Mouse (Mus musculus) CH12.LX (cell line): Measurements from ENCODE around the gene Pigyl. TPM values are rescaled to one million over a fixed set of nuclear protein-coding genes. Genes with fewer than 3 reads are reported as not detected.
A peak's percentile ranks its signal among the peaks of the same experiment; 100 is the strongest.

Source experiments
- DNase-seq: peaks from one replicate; pipeline ENCODE4 v3.0.0-alpha.2; 2013; ENCODE audit errors: extremely low read depth
- H3K27ac ChIP-seq: 2 replicates; pipeline ENCODE4 v1.5.1; 2012; ENCODE audit warnings: low read depth, mild to moderate bottlenecking, control low read depth, moderate library complexity; ENCODE audit not compliant: insufficient read depth
- H3K27me3 ChIP-seq: replicated peaks from 2 replicates; pipeline ENCODE3; 2012; ENCODE audit warnings: inconsistent platforms
- H3K36me3 ChIP-seq, 2 experiments: replicated peaks in 1 of 2; 2 replicates each; pipeline versions ENCODE3 to v1.6.1; 2012; ENCODE audit warnings: inconsistent platforms in 1 of 2, low read length in 1 of 2, mild to moderate bottlenecking in 1 of 2, mixed read lengths in 1 of 2, moderate library complexity in 1 of 2; ENCODE audit not compliant: control insufficient read depth in 1 of 2, insufficient read depth in 1 of 2
- H3K4me1 ChIP-seq, 2 experiments: 2 replicates each; pipeline ENCODE4 v1.6.1; 2012; ENCODE audit warnings: inconsistent platforms in 1 of 2, moderate library complexity in 1 of 2; ENCODE audit not compliant: insufficient read depth in 2 of 2, control insufficient read depth in 1 of 2
- H3K4me2 ChIP-seq: 2 replicates; pipeline ENCODE4 v1.6.1; 2012; ENCODE audit warnings: low read depth, mild to moderate bottlenecking, control low read depth; ENCODE audit not compliant: poor library complexity, insufficient read depth, severe bottlenecking
- H3K4me3 ChIP-seq, 3 experiments: fragments of 150-350 bp in 1 of 3; sonication (generic) in 1 of 3; replicated peaks in 1 of 3; 2 replicates each; pipeline versions ENCODE3 to v1.5.1; 2011 to 2012; ENCODE audit warnings: low read depth in 2 of 3, low read length in 2 of 3, mild to moderate bottlenecking in 2 of 3, moderate library complexity in 2 of 3, control low read depth in 1 of 3, improper control_type of control experiment in 1 of 3, inconsistent platforms in 1 of 3, mixed read lengths in 1 of 3; ENCODE audit not compliant: poor library complexity in 1 of 3
- H3K79me2 ChIP-seq: replicated peaks from 2 replicates; pipeline ENCODE4 v1.6.1; 2012; ENCODE audit warnings: mild to moderate bottlenecking, moderate library complexity; ENCODE audit not compliant: control insufficient read depth, poor library complexity, insufficient read depth, severe bottlenecking; ENCODE audit errors: extremely low read depth
- H3K9ac ChIP-seq: 2 replicates; pipeline ENCODE4 v1.6.1; 2012; ENCODE audit warnings: low read depth, mild to moderate bottlenecking, control low read depth, moderate library complexity; ENCODE audit not compliant: insufficient read depth
- H3K9me3 ChIP-seq: replicated peaks from 2 replicates; pipeline ENCODE3; 2012; ENCODE audit warnings: low read length, inconsistent platforms, mixed read lengths
- BHLHE40 ChIP-seq: IDR thresholded peaks from 2 replicates; pipeline ENCODE4 v1.6.1; 2011; ENCODE audit warnings: mild to moderate bottlenecking, low read depth, low read length, improper control_type of control experiment
- CHD1 ChIP-seq: IDR thresholded peaks from 2 replicates; pipeline ENCODE4 v1.6.1; 2012; ENCODE audit warnings: low read depth, low read length, improper control_type of control experiment, inconsistent platforms
- CHD2 ChIP-seq: IDR thresholded peaks from 2 replicates; pipeline ENCODE4 v1.6.1; 2011; ENCODE audit warnings: low read length, improper control_type of control experiment
- CTCF ChIP-seq, 2 experiments: IDR thresholded peaks in 1 of 2; conservative IDR thresholded peaks in 1 of 2; 2 replicates each; pipeline ENCODE4 v1.5.1; 2011 to 2012; ENCODE audit warnings: low read depth in 2 of 2, low read length in 2 of 2, improper control_type of control experiment in 1 of 2, inconsistent platforms in 1 of 2, mild to moderate bottlenecking in 1 of 2, moderate library complexity in 1 of 2
- E2F4 ChIP-seq: IDR thresholded peaks from 2 replicates; pipeline ENCODE4 v1.6.1; 2011; ENCODE audit warnings: low read depth, low read length, improper control_type of control experiment; ENCODE audit not compliant: insufficient replicate concordance
- ELF1 ChIP-seq: IDR thresholded peaks from 2 replicates; pipeline ENCODE4 v1.6.1; 2014; ENCODE audit warnings: low read depth, mild to moderate bottlenecking, inconsistent platforms, low read length, improper control_type of control experiment
- EP300 ChIP-seq: IDR thresholded peaks from 2 replicates; pipeline ENCODE4 v1.6.1; 2011; ENCODE audit warnings: low read length, improper control_type of control experiment
- ETS1 ChIP-seq: conservative IDR thresholded peaks from 2 replicates; pipeline ENCODE4 v1.6.1; 2012; ENCODE audit warnings: low read depth, mild to moderate bottlenecking, inconsistent platforms, low read length, improper control_type of control experiment, moderate library complexity
- GABPA ChIP-seq: IDR thresholded peaks from 2 replicates; pipeline ENCODE4 v1.6.1; 2012; ENCODE audit warnings: low read depth, low read length, improper control_type of control experiment, inconsistent platforms; ENCODE audit not compliant: insufficient replicate concordance
- HCFC1 ChIP-seq: IDR thresholded peaks from 2 replicates; pipeline ENCODE4 v1.6.1; 2012; ENCODE audit warnings: low read depth, mild to moderate bottlenecking, inconsistent platforms, low read length, improper control_type of control experiment
- IRF4 ChIP-seq: IDR thresholded peaks from 2 replicates; pipeline ENCODE4 v1.6.1; 2014; ENCODE audit warnings: low read depth, mild to moderate bottlenecking, inconsistent platforms, low read length, improper control_type of control experiment
- JUN ChIP-seq: IDR thresholded peaks from 2 replicates; pipeline ENCODE4 v1.6.1; 2011; ENCODE audit warnings: low read depth, mild to moderate bottlenecking, low read length, improper control_type of control experiment, moderate library complexity; ENCODE audit not compliant: insufficient read depth
- JUND ChIP-seq: conservative IDR thresholded peaks from 2 replicates; pipeline ENCODE4 v1.6.1; 2011; ENCODE audit warnings: low read depth, low read length, improper control_type of control experiment
- KAT2A ChIP-seq: IDR thresholded peaks from 2 replicates; pipeline ENCODE4 v1.6.1; 2012; ENCODE audit warnings: low read length, improper control_type of control experiment, inconsistent platforms; ENCODE audit not compliant: insufficient replicate concordance
- MAFK ChIP-seq: IDR thresholded peaks from 2 replicates; pipeline ENCODE4 v1.6.1; 2011; ENCODE audit warnings: low read length, improper control_type of control experiment; ENCODE audit not compliant: insufficient replicate concordance
- MAX ChIP-seq: IDR thresholded peaks from 2 replicates; pipeline ENCODE4 v1.6.1; 2011; ENCODE audit warnings: low read length, improper control_type of control experiment
- MAZ ChIP-seq: IDR thresholded peaks from 2 replicates; pipeline ENCODE4 v1.6.1; 2012; ENCODE audit warnings: low read depth, mild to moderate bottlenecking, inconsistent platforms, low read length, improper control_type of control experiment, moderate library complexity
- MEF2A ChIP-seq: IDR thresholded peaks from 2 replicates; pipeline ENCODE4 v1.6.1; 2014; ENCODE audit warnings: low read depth, mild to moderate bottlenecking, inconsistent platforms, low read length, improper control_type of control experiment, borderline replicate concordance
- MXI1 ChIP-seq: IDR thresholded peaks from 2 replicates; pipeline ENCODE4 v1.6.1; 2011; ENCODE audit warnings: mild to moderate bottlenecking, low read depth, low read length, improper control_type of control experiment
- MYC ChIP-seq: IDR thresholded peaks from 2 replicates; pipeline ENCODE4 v1.6.1; 2011; ENCODE audit warnings: low read depth, mild to moderate bottlenecking, improper control_type of control experiment, low read length
- NELFE ChIP-seq: IDR thresholded peaks from 2 replicates; pipeline ENCODE4 v1.6.1; 2011; ENCODE audit warnings: low read depth, low read length, improper control_type of control experiment
- NRF1 ChIP-seq: IDR thresholded peaks from 2 replicates; pipeline ENCODE4 v1.6.1; 2014; ENCODE audit warnings: low read depth, mild to moderate bottlenecking, inconsistent platforms, low read length, improper control_type of control experiment, moderate library complexity
- PAX5 ChIP-seq: IDR thresholded peaks from 2 replicates; pipeline ENCODE4 v1.6.1; 2012; ENCODE audit warnings: low read length, inconsistent platforms, mixed read lengths
- POLR2A ChIP-seq: IDR thresholded peaks from 2 replicates; pipeline ENCODE4 v1.6.1; 2011; ENCODE audit warnings: low read depth, mild to moderate bottlenecking, improper control_type of control experiment, low read length
- POLR2AphosphoS2 ChIP-seq: IDR thresholded peaks from 2 replicates; pipeline ENCODE4 v1.6.1; 2011; ENCODE audit warnings: low read depth, low read length, improper control_type of control experiment
- RAD21 ChIP-seq: IDR thresholded peaks from 2 replicates; pipeline ENCODE4 v1.6.1; 2011; ENCODE audit warnings: low read depth, mild to moderate bottlenecking, low read length, improper control_type of control experiment, moderate library complexity
- RCOR1 ChIP-seq: conservative IDR thresholded peaks from 2 replicates; pipeline ENCODE4 v1.6.1; 2012; ENCODE audit warnings: low read depth, mild to moderate bottlenecking, inconsistent platforms, low read length, improper control_type of control experiment
- SIN3A ChIP-seq: IDR thresholded peaks from 2 replicates; pipeline ENCODE4 v1.6.1; 2012; ENCODE audit warnings: low read length, improper control_type of control experiment, inconsistent platforms
- SMC3 ChIP-seq: IDR thresholded peaks from 2 replicates; pipeline ENCODE4 v1.6.1; 2011; ENCODE audit warnings: low read depth, low read length, improper control_type of control experiment
- TBP ChIP-seq: conservative IDR thresholded peaks from 2 replicates; pipeline ENCODE4 v1.6.1; 2011; ENCODE audit warnings: low read depth, low read length, improper control_type of control experiment
- TCF12 ChIP-seq: IDR thresholded peaks from 2 replicates; pipeline ENCODE4 v1.6.1; 2014; ENCODE audit warnings: low read depth, mild to moderate bottlenecking, inconsistent platforms, low read length, improper control_type of control experiment
- UBTF ChIP-seq: IDR thresholded peaks from 2 replicates; pipeline ENCODE4 v1.6.1; 2012; ENCODE audit warnings: low read depth, mild to moderate bottlenecking, inconsistent platforms, low read length, improper control_type of control experiment, moderate library complexity
- USF1 ChIP-seq: IDR thresholded peaks from 2 replicates; pipeline ENCODE4 v1.6.1; 2014; ENCODE audit warnings: low read depth, mild to moderate bottlenecking, inconsistent platforms, low read length, improper control_type of control experiment
- USF2 ChIP-seq: conservative IDR thresholded peaks from 2 replicates; pipeline ENCODE4 v1.6.1; 2011; ENCODE audit warnings: low read depth, low read length, improper control_type of control experiment
- ZC3H11A ChIP-seq: IDR thresholded peaks from 2 replicates; pipeline ENCODE4 v1.6.1; 2012; ENCODE audit warnings: low read depth, mild to moderate bottlenecking, inconsistent platforms, low read length, improper control_type of control experiment
- ZKSCAN1 ChIP-seq: IDR thresholded peaks from 2 replicates; pipeline ENCODE4 v1.6.1; 2012; ENCODE audit warnings: low read depth, inconsistent platforms, low read length, improper control_type of control experiment, borderline replicate concordance
- ZMIZ1 ChIP-seq: IDR thresholded peaks from 2 replicates; pipeline ENCODE4 v1.6.1; 2012; ENCODE audit warnings: low read depth, mild to moderate bottlenecking, inconsistent platforms, low read length, improper control_type of control experiment
- ZNF384 ChIP-seq: IDR thresholded peaks from 2 replicates; pipeline ENCODE4 v1.6.1; 2012; ENCODE audit warnings: low read depth, low read length, improper control_type of control experiment, inconsistent platforms
- dilution Hi-C: fragments of 300-500 bp; cut with MboI; formaldehyde crosslinking; loops from 2 replicates; pipeline ENCODE4 v1.14.3; 2020; ENCODE audit warnings: low sequenced_read_pairs; ENCODE audit not compliant: extremely low pct_unique_long_range_greater_than_20kb, extremely low pct_ligation_motif_present
- in situ Hi-C: fragments of 300-500 bp; cut with MboI; formaldehyde crosslinking; loops from 3 replicates; pipeline ENCODE4 v1.14.3; 2019; ENCODE audit warnings: low sequenced_read_pairs, low pct_ligation_motif_present, low pct_unique_long_range_greater_than_20kb, mixed read lengths
- polyA plus RNA-seq: library from polyadenylated mRNA; unstranded; fragments of >175 nt; gene quantifications from 2 replicates; pipeline ENCODE4 v1.2.1, GENCODE M21; 2012; ENCODE audit warnings: low read depth; ENCODE audit not compliant: insufficient read length
- total RNA-seq, 2 experiments: library from RNA; depleted of rRNA; stranded (reverse); fragments of 300-350 nt in 1 of 2; fragments of >200 nt in 1 of 2; gene quantifications; 2 replicates each; pipeline ENCODE4 v1.2.3; 2012 to 2014

Gene Pigyl
- total and polyA plus RNA-seq, 3 experiments = 5.0 to 24.9 (median 22.8) TPM

DNA sequence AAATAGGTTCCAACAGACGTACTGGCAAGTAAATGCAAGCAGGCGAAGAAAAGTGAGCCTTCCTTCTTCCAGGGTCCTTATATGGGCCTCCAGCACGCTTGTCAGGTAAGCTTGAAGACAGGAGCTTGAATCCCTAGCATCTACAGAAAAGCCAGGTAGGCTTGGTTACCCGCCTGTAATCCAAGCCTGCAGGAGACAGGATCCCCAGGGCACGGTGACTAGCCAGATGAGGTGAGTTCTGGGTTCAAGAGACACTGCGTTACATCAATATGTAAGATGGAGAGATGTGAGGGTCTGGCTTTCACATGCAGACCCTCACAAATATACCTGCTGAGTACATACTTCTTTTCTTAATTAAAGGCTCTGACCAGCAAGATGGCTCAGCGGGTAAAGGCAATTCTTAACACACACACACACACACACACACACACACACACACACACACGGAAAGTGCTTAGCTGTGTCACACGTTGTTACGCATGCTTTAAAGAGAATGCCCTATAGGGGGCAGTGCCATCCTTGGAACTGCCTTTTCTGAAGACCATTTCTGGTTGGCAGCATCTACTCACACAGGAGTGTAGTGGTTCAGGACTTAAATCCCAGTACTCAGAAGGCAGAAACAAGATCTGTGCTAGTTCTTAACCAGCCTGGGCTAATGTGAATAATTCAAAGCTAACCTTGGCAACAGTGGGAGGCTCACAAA, 38.7 kb upstream of the Pigyl start:
- Histone ChIP-seq H3K4me3 (peak overlapping the region; percentile 65 to 89 (median 85)), H3K9me3 (peaks cover 3% of the 10 kb centered on the region), H3K4me2 (peak overlapping the region; percentile 95), H3K4me1 (peaks cover 14 to 51% of the 10 kb centered on the region in 2 experiments), H3K79me2 (peaks cover 16% of the 10 kb centered on the region), H3K9ac (peak overlapping the region; percentile 70; the same call in 1 of the 2 replicates), H3K27ac (no peak overlapping the region), H3K36me3 (peaks cover 12 to 21% of the 10 kb centered on the region in 2 experiments), H3K27me3 (no peaks in the 10 kb centered on the region)
- in situ Hi-C loops = loop anchor here (5.0 kb wide), 1 partner anchor 46 kb away; the partner anchor contains the start of genes Gm49318 and Zfp653
- dilution Hi-C loops = no loop called here
- TF ChIP-seq CHD2 (no peak), RAD21 (peak; percentile 82), HCFC1 (no peak), MAZ (no peak), NRF1 (peak; percentile 41; the same call in 1 of the 2 replicates), ZKSCAN1 (no peak), UBTF (no peak), ETS1 (no peak), ZMIZ1 (no peak), ELF1 (no peak), MAX (peak; percentile 83), MXI1 (peak; percentile 84; the same call in 1 of the 2 replicates), TBP (no peak), CHD1 (no peak), MYC (peak; percentile 92), CTCF (conservative IDR thresholded peaks at IDR 0.05 in 1 of 2, IDR thresholded peaks at IDR 0.05 in 1 of 2; ENCODE audit: low read depth in 2 of 2, low read length in 2 of 2) (peak; percentile 41 to 90), JUND (0 out of 2 replicates have a peak, but pooled peaks have one; percentile 20), POLR2AphosphoS2 (no peak), IRF4 (no peak), GABPA (no peak), SIN3A (peak; percentile 80), KAT2A (no peak), USF1 (no peak), E2F4 (no peak), NELFE (peak; percentile 47; the same call in 1 of the 2 replicates), EP300 (no peak), MAFK (0 out of 2 replicates have a peak, but pooled peaks have one; percentile 5), ZC3H11A (no peak), TCF12 (peak; percentile 23; the same call in 1 of the 2 replicates), PAX5 (no peak), RCOR1 (no peak), USF2 (no peak), MEF2A (no peak), SMC3 (peak; percentile 73), POLR2A (no peak), JUN (no peak), ZNF384 (peak; percentile 24; the same call in 1 of the 2 replicates), BHLHE40 (peak; percentile 54; the same call in 1 of the 2 replicates)
- peak; percentile 91 for DNase-seq
